Mouse (Mus musculus) leukemia stem cell, adult 10-12 weeks (primary cell): ENCODE data around the gene Tmem38a. TPM values are rescaled to one million over a fixed set of nuclear protein-coding genes. Genes with fewer than 3 reads are reported as not detected.

Experiments
- polyA plus RNA-seq: library from polyadenylated mRNA; stranded (reverse); fragments of >175 nt; gene quantifications from 2 replicates; pipeline ENCODE4 v1.2.3, GENCODE M21; 2012; ENCODE audit warnings: low replicate concordance

The Tmem38a gene
- 1.1 TPM in 1 of 2 replicates, not detected in the other for polyA plus RNA-seq

DNA sequence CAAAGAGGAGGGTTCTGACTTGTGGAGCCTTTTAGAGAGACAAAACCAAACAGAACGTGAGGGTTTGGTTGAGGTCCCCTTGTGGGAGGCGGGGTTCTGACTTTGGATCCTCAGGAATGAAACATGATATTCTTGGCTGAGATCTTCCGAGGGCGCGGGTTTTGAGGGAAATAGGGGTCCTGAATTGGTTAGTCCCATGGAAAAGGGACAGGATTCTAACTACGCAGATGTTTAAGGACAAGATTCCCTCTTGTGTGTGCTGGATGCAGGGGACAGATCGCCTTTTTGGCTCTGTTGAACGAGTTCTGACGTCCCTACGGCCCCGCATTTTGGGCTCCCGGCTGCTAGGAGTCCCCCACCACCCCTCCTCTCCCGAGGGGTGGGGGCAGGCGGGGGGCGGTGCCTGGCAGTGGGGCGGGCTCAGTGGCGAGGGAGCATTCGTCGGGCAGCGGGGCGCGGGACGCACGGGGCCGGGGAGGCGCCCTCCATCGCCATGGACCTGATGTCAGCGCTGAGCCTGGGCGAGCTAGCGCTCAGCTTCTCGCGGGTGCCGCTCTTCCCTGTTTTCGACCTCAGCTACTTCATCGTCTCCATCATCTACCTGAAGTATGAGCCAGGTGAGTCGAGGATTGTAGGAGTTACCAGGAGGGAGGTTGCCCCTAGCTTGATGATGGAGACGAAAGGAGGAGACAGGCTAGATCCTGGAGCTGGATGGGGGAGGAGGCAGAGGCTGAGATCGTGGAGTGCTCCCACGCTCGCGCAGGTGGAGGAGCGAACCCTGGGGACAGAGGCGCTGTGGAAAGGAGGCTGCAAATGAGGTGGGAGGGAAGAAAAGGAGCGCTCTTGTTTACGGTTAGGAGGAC lies at the start of gene Tmem38a:
Gene Tmem38a, plus strand, starts transcription at position 445 of the 863 bp plus-strand sequence.

DNA sequence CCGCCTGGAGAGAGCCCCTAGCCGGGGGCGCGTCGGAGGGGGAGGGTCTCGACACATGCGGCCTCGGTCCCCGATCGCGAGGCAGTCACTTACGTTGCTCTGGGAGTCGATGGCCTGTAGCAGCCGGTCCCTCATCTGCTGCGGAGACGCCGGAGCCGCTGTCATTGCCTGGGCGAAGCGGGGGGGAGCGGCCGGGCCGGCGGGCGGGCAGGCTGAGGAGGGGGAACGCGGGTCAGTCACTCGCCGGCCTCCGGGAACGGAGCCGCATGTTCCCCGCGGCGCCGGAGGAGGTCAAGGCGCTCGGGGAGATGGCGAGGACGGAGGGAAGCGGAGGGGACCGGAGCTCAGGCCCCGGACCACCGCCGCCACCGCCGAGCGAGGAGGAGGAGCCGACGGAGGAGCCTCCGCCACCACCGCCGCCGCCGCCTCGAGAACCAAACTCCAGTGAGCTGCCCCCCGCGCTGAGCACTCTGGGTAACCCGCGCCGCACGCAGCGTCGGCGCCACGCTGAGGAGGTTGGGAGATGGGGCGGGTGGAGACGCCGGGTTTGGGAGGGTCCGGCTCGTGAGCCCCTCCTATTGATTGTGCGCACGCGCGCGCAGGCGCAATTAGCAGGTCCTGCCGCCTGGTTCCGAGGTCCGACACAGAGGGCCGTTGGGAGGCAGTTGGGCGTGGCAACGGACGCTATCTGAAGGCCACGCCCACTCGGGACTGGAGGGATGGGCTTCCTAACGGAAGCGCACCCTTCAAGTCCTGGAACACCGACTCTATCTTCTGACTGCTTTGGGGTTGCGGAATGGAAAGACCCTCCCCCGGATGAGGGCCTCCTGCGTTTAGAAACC lies 23.8 kb upstream of the Tmem38a start, which contains the start of gene Med26:
Gene Med26, minus strand, starts transcription at position 469 of the 842 bp plus-strand sequence.

DNA sequence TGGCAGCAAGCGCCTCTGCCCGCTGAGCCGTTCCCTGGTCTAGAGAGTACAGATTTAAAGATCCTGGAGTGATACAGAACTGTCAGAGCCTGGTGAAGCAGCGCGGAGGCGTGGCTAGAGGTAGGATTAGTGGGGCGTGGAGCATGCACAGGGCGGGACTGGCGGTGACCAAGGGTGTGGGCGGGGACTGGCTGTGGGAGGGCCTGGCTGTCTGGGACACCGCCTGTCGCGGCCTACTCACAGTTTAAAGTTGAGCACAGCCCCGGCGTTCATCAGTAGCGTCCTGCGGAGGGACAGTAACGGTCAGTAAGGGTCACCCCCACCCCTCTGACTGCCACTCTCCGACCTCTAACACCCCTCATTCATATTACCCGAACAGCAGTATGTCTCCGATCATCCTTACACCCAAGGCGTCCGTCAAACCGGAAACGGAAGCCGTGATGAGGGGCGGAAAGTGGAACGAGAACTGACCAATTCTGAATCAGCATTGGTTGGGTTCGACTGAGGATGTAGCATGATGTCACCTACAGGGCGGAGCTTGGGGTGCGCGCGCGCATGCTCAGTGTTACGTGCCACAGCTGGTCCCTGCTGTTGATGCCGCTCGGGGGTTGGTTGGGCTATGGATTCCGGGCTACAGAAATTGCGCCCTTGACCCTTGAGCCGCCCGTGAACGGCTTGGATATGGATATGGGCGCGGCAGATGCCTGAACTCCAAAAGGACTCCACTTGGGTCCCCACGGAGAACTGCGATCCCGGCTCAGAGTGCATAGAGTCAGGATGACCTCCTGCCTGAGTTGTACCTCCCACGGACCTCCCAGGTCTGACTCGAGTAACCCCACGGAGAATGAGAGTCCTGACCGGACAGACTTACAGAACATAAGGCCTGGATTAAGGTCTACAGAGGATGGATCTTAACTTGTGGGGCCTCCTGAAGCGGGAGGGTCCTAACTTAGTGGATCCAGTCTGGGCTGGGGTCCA lies 933 bp upstream of the Tmem38a start, which contains the start of gene Smim7:
Gene Smim7, minus strand, starts transcription at position 456 of the 978 bp plus-strand sequence.

Other genes starting within 250 kb of the Tmem38a start
- 8.6 and 16.4 TPM in 2 replicates for gene Eps15l1, start 150.6 kb upstream of the Tmem38a start, polyA plus RNA-seq
- not detected in 2 replicates for gene Calr3, start 128.2 kb upstream of the Tmem38a start, polyA plus RNA-seq
- gene 1700030K09Rik, start 128.2 kb upstream of the Tmem38a start, polyA plus RNA-seq: 1.0 and 3.1 TPM in 2 replicates
- gene Cherp, start 96.8 kb upstream of the Tmem38a start, polyA plus RNA-seq: 282 and 303 TPM in 2 replicates
- gene Slc35e1, start 79.4 kb upstream of the Tmem38a start, polyA plus RNA-seq: 9.3 and 19.8 TPM in 2 replicates
- gene Med26, start 23.8 kb upstream of the Tmem38a start, polyA plus RNA-seq: 46.0 and 63.2 TPM in 2 replicates
- 17.2 and 34.2 TPM in 2 replicates for gene Smim7, start 967 bp upstream of the Tmem38a start, polyA plus RNA-seq
- 0.07 and 0.18 TPM in 2 replicates for gene Nwd1, start 74.7 kb downstream of the Tmem38a start, polyA plus RNA-seq
- 20.5 and 33.0 TPM in 2 replicates for gene Sin3b, start 151.2 kb downstream of the Tmem38a start, polyA plus RNA-seq
- gene F2rl3, start 189.8 kb downstream of the Tmem38a start, polyA plus RNA-seq: 0.62 and 4.1 TPM in 2 replicates